Comparison of ENCODE assay signal across 19 mouse cellular contexts in genomic region chr2:61582578-61583315, GRCm38 (mm10). TPM values are rescaled to one million over a fixed set of nuclear protein-coding genes. Genes with fewer than 3 reads are reported as not detected.
A peak's percentile ranks its signal among the peaks of the same experiment; 100 is the strongest.
DNase-seq lines count a peak whose midpoint lies in the region; ATAC-seq and TF ChIP-seq lines count a peak whose summit lies in the region.
"Had no signal": no experiment of that assay in that cellular context is flagged by ENCODE, and none has a peak within 500 bp of the region (broad histone marks: within the 10 kb centered on the region; RNA-seq: fewer than 3 reads in every experiment).

No protein-coding gene starts in this region.

- H3K79me2 ChIP-seq in CH12.LX (replicated peaks; ENCODE audit: control insufficient read depth, extremely low read depth, insufficient read depth, poor library complexity, severe bottlenecking): peaks cover 63% of the 10 kb centered on the region

- no peak overlapping the region for H3K4me3 ChIP-seq in heart, embryonic 12.5 days
- H3K4me3 ChIP-seq in CH12.LX (replicated peaks in 1 of 3; ENCODE audit: low read depth in 2 of 3, low read length in 2 of 3, poor library complexity in 1 of 3): peak overlapping the region in 2 of 3 experiments; percentile 10 to 15
- H3K4me3 ChIP-seq: forebrain, embryonic 12.5 days; hindbrain, embryonic 13.5 days; limb, embryonic 10.5 days; midbrain, embryonic 12.5 days had no signal

- H3K9me3 ChIP-seq in heart, embryonic 12.5 days (replicated peaks): no peaks in the 10 kb centered on the region
- H3K9me3 ChIP-seq in CH12.LX (replicated peaks; ENCODE audit: low read length): peaks cover 5% of the 10 kb centered on the region
- H3K9me3 ChIP-seq: forebrain, embryonic 12.5 days; hindbrain, embryonic 13.5 days; limb, embryonic 10.5 days; midbrain, embryonic 12.5 days had no signal

- in situ Hi-C loops in CH12.LX (cut with MboI; ENCODE audit: low pct_ligation_motif_present, low pct_unique_long_range_greater_than_20kb, low sequenced_read_pairs): no loop called here

- no peak for TF ChIP-seq CTCF in CH12.LX (conservative IDR thresholded peaks at IDR 0.05 in 1 of 2, IDR thresholded peaks at IDR 0.05 in 1 of 2; ENCODE audit: low read depth in 2 of 2, low read length in 2 of 2)

- no peaks in the 10 kb centered on the region for H3K36me3 ChIP-seq in heart, embryonic 12.5 days
- peaks cover 16 to 28% of the 10 kb centered on the region in 2 experiments for H3K36me3 ChIP-seq in CH12.LX (replicated peaks in 1 of 2; ENCODE audit: control insufficient read depth in 1 of 2, insufficient read depth in 1 of 2, low read length in 1 of 2)
- H3K36me3 ChIP-seq: forebrain, embryonic 12.5 days; hindbrain, embryonic 13.5 days; limb, embryonic 10.5 days; midbrain, embryonic 12.5 days had no signal

- H3K27me3 ChIP-seq in heart, embryonic 12.5 days (replicated peaks): no peaks in the 10 kb centered on the region
- H3K27me3 ChIP-seq in CH12.LX (replicated peaks): no peaks in the 10 kb centered on the region
- H3K27me3 ChIP-seq: forebrain, embryonic 12.5 days; hindbrain, embryonic 13.5 days; midbrain, embryonic 12.5 days had no signal

- TF ChIP-seq EP300 in CH12.LX (IDR thresholded peaks at IDR 0.05; ENCODE audit: low read length): no peak

- no peak for ATAC-seq in heart, embryonic 12.5 days (ENCODE audit: insufficient number of reproducible peaks, low FRiP score)

- H3K4me1 ChIP-seq in heart, embryonic 12.5 days (replicated peaks): no peaks in the 10 kb centered on the region
- peaks cover 2 to 33% of the 10 kb centered on the region in 2 experiments for H3K4me1 ChIP-seq in CH12.LX (ENCODE audit: control insufficient read depth in 1 of 2, insufficient read depth in 2 of 2)
- H3K4me1 ChIP-seq: forebrain, embryonic 12.5 days; hindbrain, embryonic 13.5 days; midbrain, embryonic 12.5 days had no signal

- H3K27ac ChIP-seq in heart, embryonic 12.5 days (ENCODE audit: poor library complexity, severe bottlenecking): no peak overlapping the region
- H3K27ac ChIP-seq in CH12.LX (ENCODE audit: insufficient read depth, low read depth): peak overlapping the region; percentile 56; the same call in 1 of the 2 replicates
- H3K27ac ChIP-seq: forebrain, embryonic 12.5 days; hindbrain, embryonic 13.5 days; limb, embryonic 10.5 days; liver, embryonic 14.5 days; midbrain, embryonic 12.5 days had no signal

- 83% methylated on average over 5 of the region's 5 CpGs for WGBS in heart, embryonic 12.5 days

- dilution Hi-C loops in CH12.LX (cut with MboI; ENCODE audit: extremely low pct_ligation_motif_present, extremely low pct_unique_long_range_greater_than_20kb, low sequenced_read_pairs): no loop called here

- intact Hi-C loops in left cerebral cortex, postnatal 14 days (cut with DNase I): no loop called here

- H3K4me2 ChIP-seq in heart, embryonic 12.5 days: no peak overlapping the region
- peak overlapping the region; percentile 79; the same call in 1 of the 2 replicates for H3K4me2 ChIP-seq in CH12.LX (ENCODE audit: insufficient read depth, low read depth, poor library complexity, severe bottlenecking)
- H3K4me2 ChIP-seq: forebrain, embryonic 12.5 days; hindbrain, embryonic 13.5 days; midbrain, embryonic 12.5 days had no signal

- TF ChIP-seq POLR2A in CH12.LX (IDR thresholded peaks at IDR 0.05; ENCODE audit: low read depth, low read length): no peak

- peak; percentile 94 for DNase-seq in heart, adult 11 months
- DNase-seq in 3T3-L1 (ENCODE audit: low read depth, low spot score) (peak; percentile 36), CH12.LX (ENCODE audit: extremely low read depth) (no peak)
- DNase-seq in induced T-regulatory cell, adult 2 months (ENCODE audit: low read depth): peak; percentile 54
- DNase-seq in layer of hippocampus, adult 9-11 months: no peak
- no peak for DNase-seq in retina, embryonic 14.5 days (ENCODE audit: low spot score)
- DNase-seq in left cerebral cortex, postnatal 14 days (ENCODE audit: low spot score in 2 of 2): no peak
- DNase-seq: cerebellum, adult 9-10 months; embryo, embryonic 11 days; kidney, adult 11 months; kidney, postnatal 10 days; lung, postnatal 10 days; thymus, adult 2 months had no signal

- TF ChIP-seq RAD21 in CH12.LX (IDR thresholded peaks at IDR 0.05; ENCODE audit: low read depth, low read length): no peak

- H3K9ac ChIP-seq in heart, embryonic 12.5 days: no peak overlapping the region
- H3K9ac ChIP-seq in CH12.LX (ENCODE audit: insufficient read depth, low read depth): peak overlapping the region; percentile 71
- H3K9ac ChIP-seq: forebrain, embryonic 12.5 days; hindbrain, embryonic 13.5 days; liver, embryonic 14.5 days; midbrain, embryonic 12.5 days had no signal

TF ChIP-seq in CH12.LX, 34 proteins besides CTCF, POLR2A, EP300 and RAD21:
- TF ChIP-seq CHD1 (IDR thresholded peaks at IDR 0.05; ENCODE audit: low read depth, low read length): no peak
- no peak for TF ChIP-seq BHLHE40 (IDR thresholded peaks at IDR 0.05; ENCODE audit: low read depth, low read length)
- TF ChIP-seq JUND (conservative IDR thresholded peaks at IDR 0.05; ENCODE audit: low read depth, low read length): no peak
- TF ChIP-seq E2F4 (IDR thresholded peaks at IDR 0.05; ENCODE audit: insufficient replicate concordance, low read depth, low read length): no peak
- TF ChIP-seq MAZ (IDR thresholded peaks at IDR 0.05; ENCODE audit: low read depth, low read length): no peak
- TF ChIP-seq CHD2 (IDR thresholded peaks at IDR 0.05; ENCODE audit: low read length): peak; percentile 31; the same call in 1 of the 2 replicates
- TF ChIP-seq KAT2A (IDR thresholded peaks at IDR 0.05; ENCODE audit: insufficient replicate concordance, low read length): 0 out of 2 replicates have a peak, but pooled peaks have one; percentile 16
- TF ChIP-seq MEF2A (IDR thresholded peaks at IDR 0.05; ENCODE audit: borderline replicate concordance, low read depth, low read length): 0 out of 2 replicates have a peak, but pooled peaks have one; percentile 18

RNA-seq across cellular contexts. Expression of gene Tank, which starts 4.4 kb away (rescaled TPM):
- 25.0 and 28.0 TPM in 2 replicates for polyA plus RNA-seq in heart, embryonic 12.5 days (2016; fragmentation: Nextera tagmentation; extraction: Ambion mirVana)
- total RNA-seq in CH12.LX (2012; rRNA removed): 42.3 and 45.7 TPM in 2 replicates
- total RNA-seq in CH12.LX (2014; rRNA removed): 152 and 180 TPM in 2 replicates
- 66.4 and 68.7 TPM in 2 replicates for polyA plus RNA-seq in CH12.LX (2012; ENCODE audit: insufficient read length, low read depth)
- total RNA-seq in left cerebral cortex, postnatal 14 days (2021): 10 to 100 TPM; 26.3 to 27.1 TPM

Comparison
In these comparisons a context has a peak if more than half of its experiments do, and no peak if none do; other contexts are left out.
1. DNase-seq: peak in heart, adult 11 months (single experiment), 3T3-L1 (single experiment) and induced T-regulatory cell, adult 2 months (single experiment); none in CH12.LX (single experiment), layer of hippocampus, adult 9-11 months (single experiment), retina, embryonic 14.5 days (single experiment) and left cerebral cortex, postnatal 14 days (0 of 2).